Mouse (Mus musculus) limb, embryonic 10.5 days (tissue): ENCODE results near the gene Casq2. TPM values are rescaled to one million over a fixed set of nuclear protein-coding genes. Genes with fewer than 3 reads are reported as not detected.

Experiments used
- DNase-seq: peaks from one replicate; pipeline ENCODE4 v3.0.0-alpha.2; 2017; ENCODE audit warnings: low spot score
- H3K27ac ChIP-seq: fragments of 300-500 bp; sonication (generic); 2 replicates; pipeline ENCODE4 v1.5.1; 2016; ENCODE audit warnings: mild to moderate bottlenecking
- H3K27me3 ChIP-seq: fragments of 300-500 bp; sonication (generic); 2 replicates; pipeline ENCODE4 v1.6.1; 2016; ENCODE audit warnings: low read depth, mild to moderate bottlenecking; ENCODE audit not compliant: poor library complexity, severe bottlenecking
- H3K36me3 ChIP-seq: fragments of 300-500 bp; sonication (generic); 2 replicates; pipeline ENCODE4 v1.6.1; 2016; ENCODE audit warnings: mild to moderate bottlenecking, moderate library complexity
- H3K4me1 ChIP-seq: fragments of 300-500 bp; sonication (generic); 2 replicates; pipeline ENCODE4 v1.6.1; 2016
- H3K4me3 ChIP-seq: fragments of 300-500 bp; sonication (generic); 2 replicates; pipeline ENCODE4 v1.5.1; 2016; ENCODE audit warnings: mild to moderate bottlenecking, moderate library complexity
- H3K9me3 ChIP-seq: fragments of 300-500 bp; sonication (generic); replicated peaks from 2 replicates; pipeline ENCODE4 v1.6.1; 2016; ENCODE audit warnings: mild to moderate bottlenecking
- WGBS: fragments of 180-500 bp; shearing (Covaris S2); methylation state at CpG from one replicate; pipeline ENCODE4 v1.1.7; 2016; 5-methylcytosine and 5-hydroxymethylcytosine counted together
- polyA plus RNA-seq: library from polyadenylated mRNA; unstranded; fragments of >200 nt; fragmentation: Nextera tagmentation; extraction: Ambion mirVana; gene quantifications from 2 replicates; pipeline ENCODE4 v1.2.1, GENCODE M21; 2016

The Casq2 gene
- polyA plus RNA-seq, 1 experiment from 2014 or later, result 0.28 TPM

GRCm38 (mm10) chr3:102143536-102143935 is 57.3 kb downstream of the Casq2 start:
- 92% methylated on average over 3 of the region's 3 CpGs for WGBS
- Histone ChIP-seq H3K36me3 (no peaks in the 10 kb centered on the region), H3K4me3 (no peak overlapping the region), H3K27ac (no peak overlapping the region), H3K27me3 (no peaks in the 10 kb centered on the region), H3K9me3 (no peaks in the 10 kb centered on the region), H3K4me1 (peaks cover 18% of the 10 kb centered on the region)
- no peak for DNase-seq

DNA sequence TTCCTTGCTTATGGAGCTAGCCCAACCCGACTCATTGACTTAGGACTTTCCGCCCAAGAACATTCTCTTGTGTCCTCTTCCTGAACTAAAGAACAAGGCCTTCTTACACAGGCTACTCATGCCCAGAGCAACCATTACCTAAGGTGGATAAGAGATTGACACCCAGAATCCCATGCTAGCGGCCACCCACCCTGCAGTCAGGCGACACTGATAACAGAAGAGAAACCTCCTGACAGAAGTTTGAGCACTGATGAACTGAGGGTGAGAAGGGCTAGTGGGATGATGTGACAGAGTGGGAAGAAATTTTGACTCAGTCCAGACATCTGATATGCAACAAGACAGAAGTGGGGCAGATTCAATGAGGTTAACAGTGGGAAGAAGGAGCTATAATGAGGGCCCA is 58.2 kb downstream of the Casq2 start:
- H3K27me3 ChIP-seq, result no peaks in the 10 kb centered on the region

GRCm38 (mm10) chr3:102145645-102146386 is 59.6 kb downstream of the Casq2 start:
- H3K9me3 ChIP-seq, result no peaks in the 10 kb centered on the region
- no peak overlapping the region for H3K4me3 ChIP-seq
- no peaks in the 10 kb centered on the region for H3K36me3 ChIP-seq
- H3K27me3 ChIP-seq, result no peaks in the 10 kb centered on the region
- no peak for DNase-seq
- peaks cover 30% of the 10 kb centered on the region for H3K4me1 ChIP-seq
- no peak overlapping the region for H3K27ac ChIP-seq
- 45% methylated on average over 6 of the region's 6 CpGs for WGBS

More for the DNA sequence above, 58.2 kb downstream of the Casq2 start:
- Histone ChIP-seq H3K4me3 (no peak overlapping the region), H3K4me1 (peaks cover 21% of the 10 kb centered on the region), H3K9me3 (no peaks in the 10 kb centered on the region), H3K36me3 (no peaks in the 10 kb centered on the region), H3K27ac (no peak overlapping the region)
- no peak for DNase-seq
- WGBS, result 91% methylated on average over 4 of the region's 4 CpGs

DNA sequence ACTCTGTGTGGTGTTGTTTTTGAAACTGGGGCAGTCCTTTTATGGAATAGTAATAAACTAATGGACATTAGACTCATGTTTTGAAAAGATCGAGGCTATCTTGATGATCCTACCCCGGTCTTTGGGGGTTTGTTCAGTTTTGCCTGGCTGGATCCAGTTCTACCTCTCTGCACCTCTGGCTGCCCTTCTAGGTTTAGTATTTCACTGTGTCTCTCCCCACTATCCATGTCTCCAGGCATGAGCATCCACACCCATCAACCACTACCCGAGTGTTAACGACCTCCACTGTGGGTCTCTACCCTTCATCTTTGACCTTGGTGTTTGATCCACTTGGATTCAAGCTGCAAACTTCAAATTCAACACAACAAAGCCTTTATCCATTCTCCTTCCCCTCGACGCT is 60.2 kb downstream of the Casq2 start:
- 0 out of 2 replicates have a peak, but pooled peaks cover 1% of the 10 kb centered on the region for H3K27me3 ChIP-seq
- no peaks in the 10 kb centered on the region for H3K9me3 ChIP-seq
- 84% methylated on average over 6 of the region's 6 CpGs for WGBS
- H3K4me1 ChIP-seq, result peaks cover 30% of the 10 kb centered on the region
- H3K4me3 ChIP-seq, result no peak overlapping the region
- no peak for DNase-seq
- no peak overlapping the region for H3K27ac ChIP-seq
- H3K36me3 ChIP-seq, result no peaks in the 10 kb centered on the region

- H3K4me1 ChIP-seq, result peaks cover 31% of the 10 kb centered on the region
- no peak overlapping the region for H3K27ac ChIP-seq
- no peak overlapping the region for H3K4me3 ChIP-seq
- 94% methylated on average over 4 of the region's 4 CpGs for WGBS
- H3K9me3 ChIP-seq, result no peaks in the 10 kb centered on the region
- no peaks in the 10 kb centered on the region for H3K36me3 ChIP-seq
- DNase-seq, result no peak
- H3K27me3 ChIP-seq, result 0 out of 2 replicates have a peak, but pooled peaks cover 4% of the 10 kb centered on the region
Measured at GRCm38 (mm10) chr3:102147189-102147588, 61.0 kb downstream of the Casq2 start.

DNA sequence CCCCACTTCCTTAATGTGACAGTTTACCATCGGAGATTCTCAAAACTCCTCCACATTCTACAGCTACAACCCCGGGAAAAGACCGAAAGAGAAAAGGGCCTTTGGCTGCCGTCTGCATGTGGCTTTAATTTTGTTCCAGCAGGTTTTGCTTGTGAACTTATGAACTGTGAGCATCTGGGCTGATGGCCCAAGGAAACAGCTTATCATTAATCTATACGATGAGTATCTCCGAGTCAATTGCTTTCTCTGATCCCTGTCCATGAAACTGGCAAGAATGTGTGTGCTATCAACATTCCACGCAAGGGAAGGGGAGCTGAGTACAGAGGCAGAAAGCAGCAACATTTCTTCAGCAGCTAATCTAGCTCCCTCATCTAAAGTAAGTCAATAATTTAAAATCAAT is 63.7 kb downstream of the Casq2 start:
- H3K27me3 ChIP-seq, result 0 out of 2 replicates have a peak, but pooled peaks cover 4% of the 10 kb centered on the region
- WGBS, result 11% methylated on average over 7 of the region's 7 CpGs
- no peak overlapping the region for H3K27ac ChIP-seq
- peaks cover 40% of the 10 kb centered on the region for H3K4me1 ChIP-seq
- no peak overlapping the region for H3K4me3 ChIP-seq
- H3K9me3 ChIP-seq, result no peaks in the 10 kb centered on the region
- DNase-seq, result peak; percentile 43
- H3K36me3 ChIP-seq, result no peaks in the 10 kb centered on the region

DNA sequence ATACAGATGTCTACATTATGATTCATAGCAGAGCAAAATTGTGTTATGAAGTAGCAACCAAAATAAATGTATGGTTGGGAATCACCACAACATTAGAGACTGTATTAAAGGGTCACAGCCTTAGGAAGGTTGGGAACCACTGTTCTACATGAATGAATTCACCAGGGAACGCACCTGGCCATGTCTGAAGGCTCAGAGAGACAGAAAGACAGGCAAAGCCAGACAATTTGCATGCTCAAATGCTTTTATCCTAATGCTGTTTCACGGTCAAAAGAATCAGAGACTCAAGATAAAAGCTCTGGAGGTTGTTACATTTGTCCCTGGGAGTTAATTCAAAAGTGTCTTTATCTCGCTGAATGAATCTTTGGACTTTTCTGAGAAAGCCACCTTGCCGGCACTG is 65.6 kb downstream of the Casq2 start:
- 81% methylated on average over 4 of the region's 4 CpGs for WGBS
- Histone ChIP-seq H3K27ac (no peak overlapping the region), H3K36me3 (peaks cover 3% of the 10 kb centered on the region), H3K4me3 (no peak overlapping the region), H3K9me3 (no peaks in the 10 kb centered on the region), H3K4me1 (peaks cover 26% of the 10 kb centered on the region), H3K27me3 (0 out of 2 replicates have a peak, but pooled peaks cover 4% of the 10 kb centered on the region)
- no peak for DNase-seq

- peaks cover 9% of the 10 kb centered on the region for H3K36me3 ChIP-seq
- no peak for DNase-seq
- 0 out of 2 replicates have a peak, but pooled peaks cover 4% of the 10 kb centered on the region for H3K27me3 ChIP-seq
- H3K9me3 ChIP-seq, result no peaks in the 10 kb centered on the region
- 28% methylated on average over 4 of the region's 4 CpGs for WGBS
- peak overlapping the region; percentile 60; the same call in 1 of the 2 replicates for H3K27ac ChIP-seq
- peaks cover 26% of the 10 kb centered on the region for H3K4me1 ChIP-seq
- no peak overlapping the region for H3K4me3 ChIP-seq
Measured at GRCm38 (mm10) chr3:102152471-102152870, 66.3 kb downstream of the Casq2 start.

GRCm38 (mm10) chr3:102152872-102153271 is 66.7 kb downstream of the Casq2 start:
- H3K27ac ChIP-seq, result peak overlapping the region; percentile 60; the same call in 1 of the 2 replicates
- H3K27me3 ChIP-seq, result 0 out of 2 replicates have a peak, but pooled peaks cover 4% of the 10 kb centered on the region

DNA sequence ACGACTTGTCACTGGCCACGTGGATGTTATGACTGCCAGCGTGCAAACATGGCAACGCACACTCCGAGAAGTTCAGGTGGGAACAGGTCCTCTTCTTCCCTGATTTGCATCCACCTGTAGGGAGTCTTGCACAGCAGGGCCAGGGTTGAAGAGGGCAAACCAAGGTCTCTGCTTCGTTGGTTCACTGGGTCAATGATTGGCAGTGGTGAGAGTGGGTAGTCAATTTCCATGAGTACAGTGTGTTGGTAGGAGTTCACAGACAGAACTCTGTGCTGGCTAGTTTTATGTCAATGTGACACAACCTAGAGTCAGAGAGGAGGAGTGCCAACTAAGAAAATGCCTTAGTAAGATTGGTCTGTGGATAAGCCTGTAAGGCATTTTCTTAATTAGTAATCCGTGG is 67.9 kb downstream of the Casq2 start:
- Histone ChIP-seq H3K27me3 (0 out of 2 replicates have a peak, but pooled peaks cover 4% of the 10 kb centered on the region), H3K4me3 (no peak overlapping the region), H3K4me1 (peaks cover 22% of the 10 kb centered on the region), H3K36me3 (peaks cover 22% of the 10 kb centered on the region), H3K9me3 (no peaks in the 10 kb centered on the region), H3K27ac (no peak overlapping the region)
- no peak for DNase-seq
- 90% methylated on average over 7 of the region's 7 CpGs for WGBS

More at GRCm38 (mm10) chr3:102152872-102153271, 66.7 kb downstream of the Casq2 start:
- H3K9me3 ChIP-seq, result no peaks in the 10 kb centered on the region
- no peak for DNase-seq
- H3K4me1 ChIP-seq, result peaks cover 26% of the 10 kb centered on the region
- 20% methylated on average over 4 of the region's 4 CpGs for WGBS
- no peak overlapping the region for H3K4me3 ChIP-seq
- H3K36me3 ChIP-seq, result peaks cover 13% of the 10 kb centered on the region

DNA sequence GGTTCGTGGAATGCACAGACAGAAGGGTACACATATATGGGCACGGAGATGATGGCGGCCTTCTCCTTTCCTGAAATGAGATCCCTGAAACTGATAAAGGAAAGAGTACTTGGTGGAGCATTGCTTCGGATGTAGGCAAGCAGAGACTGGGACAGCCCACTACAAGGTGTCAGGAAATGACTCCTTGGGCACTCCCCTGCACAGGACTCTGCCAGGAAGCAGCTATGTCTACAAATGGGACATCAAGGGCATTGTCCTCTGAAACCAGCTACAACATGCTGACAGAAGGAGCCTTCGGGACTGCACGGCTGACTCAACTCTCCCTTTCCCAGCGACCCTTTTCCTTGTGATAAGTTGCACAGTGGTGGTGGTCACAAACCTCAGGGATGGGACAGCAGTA is 70.5 kb downstream of the Casq2 start:
- DNase-seq, result no peak
- H3K27me3 ChIP-seq, result no peaks in the 10 kb centered on the region
- no peak overlapping the region for H3K4me3 ChIP-seq
- no peaks in the 10 kb centered on the region for H3K9me3 ChIP-seq
- 89% methylated on average over 7 of the region's 7 CpGs for WGBS
- peaks cover 10% of the 10 kb centered on the region for H3K4me1 ChIP-seq
- no peak overlapping the region for H3K27ac ChIP-seq
- peaks cover 28% of the 10 kb centered on the region for H3K36me3 ChIP-seq

DNA sequence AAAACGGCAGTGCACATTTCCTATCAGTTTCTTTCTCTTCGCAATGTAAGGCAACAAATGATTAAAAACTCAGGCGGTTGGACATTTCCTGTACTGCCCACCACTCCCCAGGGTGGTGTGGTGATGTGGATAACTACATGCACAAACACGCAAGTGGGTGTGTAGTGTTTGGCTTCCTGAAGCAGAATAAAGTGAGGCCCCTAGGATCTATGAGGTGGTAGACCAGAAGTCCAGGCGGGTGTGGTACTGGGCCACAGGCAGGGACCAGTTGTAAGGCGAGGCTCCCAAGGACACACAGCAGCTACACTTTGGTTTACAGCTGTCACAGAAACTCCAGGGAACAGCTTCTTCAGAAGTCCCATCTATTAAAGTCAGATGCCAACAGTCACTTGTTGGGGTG is 71.4 kb downstream of the Casq2 start:
- 98% methylated on average over 6 of the region's 6 CpGs for WGBS
- Histone ChIP-seq H3K36me3 (peaks cover 31% of the 10 kb centered on the region), H3K4me1 (peaks cover 4% of the 10 kb centered on the region), H3K27me3 (no peaks in the 10 kb centered on the region), H3K9me3 (no peaks in the 10 kb centered on the region), H3K27ac (no peak overlapping the region), H3K4me3 (no peak overlapping the region)
- DNase-seq, result no peak

DNA sequence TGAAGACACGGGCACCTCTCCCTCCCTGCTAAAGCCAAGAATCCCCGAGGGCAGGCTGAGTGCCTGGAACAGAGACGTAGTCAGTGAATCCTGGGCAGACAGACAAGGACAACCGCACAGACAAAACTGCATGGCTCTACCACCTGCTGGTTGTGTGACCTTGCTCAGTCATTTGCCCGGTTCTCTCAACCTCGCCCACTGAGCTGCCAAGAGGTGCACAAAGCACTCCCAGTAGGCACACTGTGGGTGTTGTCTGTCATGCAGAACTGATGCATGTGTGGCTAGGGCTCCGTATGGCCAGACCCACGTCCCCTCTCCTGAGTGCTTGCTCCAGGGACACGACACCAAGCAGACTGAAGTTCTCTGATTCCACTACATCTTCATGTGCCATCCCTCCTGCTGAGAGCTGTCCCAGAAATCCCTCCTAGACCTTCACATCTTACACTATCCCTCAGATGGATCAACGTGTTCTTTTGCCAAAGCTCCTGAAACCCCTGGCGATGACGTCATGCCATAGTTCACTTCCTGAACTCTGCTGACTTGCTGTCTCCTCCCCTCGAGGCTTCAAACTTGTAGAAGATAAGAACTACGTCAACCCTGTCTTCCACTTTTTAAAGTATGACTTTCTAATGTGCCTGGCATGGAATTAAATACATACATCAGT is 72.7 kb downstream of the Casq2 start:
- Histone ChIP-seq H3K9me3 (no peaks in the 10 kb centered on the region), H3K27me3 (no peaks in the 10 kb centered on the region), H3K36me3 (peaks cover 43% of the 10 kb centered on the region), H3K27ac (no peak overlapping the region), H3K4me1 (no peaks in the 10 kb centered on the region; the same call in 1 of the 2 replicates), H3K4me3 (no peak overlapping the region)
- no peak for DNase-seq
- 89% methylated on average over 14 of the region's 14 CpGs for WGBS
